Mouse (Mus musculus) thymus, adult 2 months (tissue): ENCODE data around the gene Mbtps1. TPM values are rescaled to one million over a fixed set of nuclear protein-coding genes. Genes with fewer than 3 reads are reported as not detected.

ENCODE experiments used
- DNase-seq: peaks from one replicate; pipeline ENCODE4 v3.0.0; 2021
- H3K27ac ChIP-seq: fragments of 200-500 bp; 2 replicates; pipeline ENCODE4 v1.5.1; 2012; ENCODE audit warnings: low read length, control low read depth; ENCODE audit not compliant: control insufficient read depth, insufficient read depth
- H3K27me3 ChIP-seq: fragments of 200-500 bp; 2 replicates; pipeline ENCODE4 v1.6.1; 2012; ENCODE audit warnings: mild to moderate bottlenecking, low read length, moderate library complexity, mixed read lengths; ENCODE audit not compliant: control insufficient read depth, insufficient read depth
- H3K36me3 ChIP-seq: fragments of 200-500 bp; 2 replicates; pipeline ENCODE4 v1.6.1; 2012; ENCODE audit warnings: mild to moderate bottlenecking, low read length, moderate library complexity; ENCODE audit not compliant: control insufficient read depth, insufficient read depth
- H3K4me1 ChIP-seq: fragments of 200-500 bp; replicated peaks from 2 replicates; pipeline ENCODE4 v1.6.1; 2012; ENCODE audit warnings: low read length; ENCODE audit not compliant: control insufficient read depth, insufficient read depth
- H3K4me3 ChIP-seq: fragments of 200-500 bp; 2 replicates; pipeline ENCODE4 v1.5.1; 2012; ENCODE audit warnings: mild to moderate bottlenecking, low read length, control low read depth, moderate library complexity; ENCODE audit not compliant: control insufficient read depth, insufficient read depth
- CTCF ChIP-seq: fragments of 200-500 bp; IDR thresholded peaks from 2 replicates; pipeline ENCODE4 v1.5.1; 2012; ENCODE audit warnings: mild to moderate bottlenecking, control low read depth, low read length, moderate library complexity, borderline replicate concordance; ENCODE audit not compliant: control insufficient read depth, poor library complexity, insufficient read depth; ENCODE audit errors: extremely low read depth
- POLR2A ChIP-seq: fragments of 200-500 bp; IDR thresholded peaks from 2 replicates; pipeline ENCODE4 v1.6.1; 2012; ENCODE audit warnings: mild to moderate bottlenecking, low read length, control low read depth, moderate library complexity; ENCODE audit not compliant: control insufficient read depth, poor library complexity, insufficient read depth; ENCODE audit errors: extremely low read depth
- WGBS: fragments of 180-500 bp; shearing (Covaris S2); methylation state at CpG from one replicate; pipeline ENCODE4 v1.1.7; 2018; 5-methylcytosine and 5-hydroxymethylcytosine counted together
- polyA plus RNA-seq: library from polyadenylated mRNA; depleted of rRNA; stranded (reverse); fragments of >200 nt; gene quantifications from 2 replicates; pipeline ENCODE4 v1.2.3, GENCODE M21; 2012

Gene Mbtps1
- polyA plus RNA-seq, 1 experiment: 166 TPM

GRCm38 (mm10) chr8:119513405-119513804 is 45.1 kb downstream of the Mbtps1 start:
- Histone ChIP-seq H3K36me3 (peaks cover 94% of the 10 kb centered on the region), H3K4me3 (no peak overlapping the region), H3K4me1 (no peaks in the 10 kb centered on the region), H3K27ac (no peak overlapping the region), H3K27me3 (no peaks in the 10 kb centered on the region)
- TF ChIP-seq POLR2A (no peak), CTCF (no peak)
- no peak for DNase-seq
- 91% methylated on average over 4 of the region's 4 CpGs for WGBS

- Histone ChIP-seq H3K36me3 (peaks cover 84% of the 10 kb centered on the region), H3K27ac (no peak overlapping the region), H3K4me3 (no peak overlapping the region), H3K27me3 (no peaks in the 10 kb centered on the region), H3K4me1 (no peaks in the 10 kb centered on the region)
- TF ChIP-seq CTCF: no peak
- no peak for TF ChIP-seq POLR2A
- 98% methylated on average over 7 of the region's 7 CpGs for WGBS
- no peak for DNase-seq
Measured at GRCm38 (mm10) chr8:119511722-119512121, 46.8 kb downstream of the Mbtps1 start.

- Histone ChIP-seq H3K27me3 (no peaks in the 10 kb centered on the region), H3K36me3 (peaks cover 71% of the 10 kb centered on the region)
- WGBS: 96% methylated on average over 9 of the region's 9 CpGs
Measured at GRCm38 (mm10) chr8:119510471-119510870, 48.1 kb downstream of the Mbtps1 start.

GRCm38 (mm10) chr8:119506106-119506505 is 52.4 kb downstream of the Mbtps1 start:
- no peaks in the 10 kb centered on the region for H3K4me1 ChIP-seq
- H3K27ac ChIP-seq: no peak overlapping the region
- 38% methylated on average over 8 of the region's 8 CpGs for WGBS
- H3K4me3 ChIP-seq: no peak overlapping the region
- no peak for DNase-seq
- H3K27me3 ChIP-seq: no peaks in the 10 kb centered on the region
- TF ChIP-seq CTCF: no peak
- TF ChIP-seq POLR2A: no peak
- peaks cover 31% of the 10 kb centered on the region for H3K36me3 ChIP-seq

More at GRCm38 (mm10) chr8:119510471-119510870, 48.1 kb downstream of the Mbtps1 start:
- H3K4me3 ChIP-seq: no peak overlapping the region
- H3K27ac ChIP-seq: no peak overlapping the region
- DNase-seq: no peak
- no peak for TF ChIP-seq CTCF
- TF ChIP-seq POLR2A: no peak
- no peaks in the 10 kb centered on the region for H3K4me1 ChIP-seq

- DNase-seq: no peak
- Histone ChIP-seq H3K4me3 (no peak overlapping the region), H3K36me3 (peaks cover 27% of the 10 kb centered on the region), H3K27ac (no peak overlapping the region), H3K4me1 (no peaks in the 10 kb centered on the region), H3K27me3 (no peaks in the 10 kb centered on the region)
- 61% methylated on average over 9 of the region's 9 CpGs for WGBS
- TF ChIP-seq POLR2A (no peak), CTCF (no peak)
Measured at GRCm38 (mm10) chr8:119505488-119505887, 53.0 kb downstream of the Mbtps1 start.

GRCm38 (mm10) chr8:119503191-119503767 is 55.3 kb downstream of the Mbtps1 start:
- H3K4me1 ChIP-seq: no peaks in the 10 kb centered on the region
- TF ChIP-seq POLR2A: no peak
- no peak for TF ChIP-seq CTCF
- 87% methylated on average over 10 of the region's 10 CpGs for WGBS

GRCm38 (mm10) chr8:119502111-119502510 is 56.4 kb downstream of the Mbtps1 start:
- Histone ChIP-seq H3K27ac (no peak overlapping the region), H3K36me3 (no peaks in the 10 kb centered on the region; the same call in 1 of the 2 replicates), H3K4me3 (no peak overlapping the region), H3K27me3 (no peaks in the 10 kb centered on the region), H3K4me1 (no peaks in the 10 kb centered on the region)
- DNase-seq: no peak
- TF ChIP-seq CTCF (no peak), POLR2A (no peak)
- WGBS: 75% methylated on average over 4 of the region's 4 CpGs

More at GRCm38 (mm10) chr8:119503191-119503767, 55.3 kb downstream of the Mbtps1 start:
- Histone ChIP-seq H3K36me3 (peaks cover 5% of the 10 kb centered on the region), H3K27ac (no peak overlapping the region), H3K4me3 (no peak overlapping the region), H3K27me3 (no peaks in the 10 kb centered on the region)
- DNase-seq: no peak
